Mouse (Mus musculus) liver, embryonic 14.5 days (tissue): ENCODE measurements at regions not wholly inside any gene's neighbourhood (a gene's known extent, or its start where the extent isn't known, plus 50 kb on each side); places are given as distances from the start of the nearest gene placed in this dataset.

Experiments used
- CTCF ChIP-seq: IDR thresholded peaks from 2 replicates; pipeline ENCODE4 v1.5.1; 2016; ENCODE audit warnings: antibody characterized with exemption, low read depth, control low read depth
- EP300 ChIP-seq: IDR thresholded peaks from 2 replicates; pipeline ENCODE4 v1.6.1; 2016; ENCODE audit warnings: antibody characterized with exemption, low read depth

- TF ChIP-seq CTCF (no peak), EP300 (no peak)
Measured at GRCm38 (mm10) chr15:17006139-17006538, 277.6 kb downstream of the Cdh9 start.
